Mouse (Mus musculus) adrenal gland, adult 10 weeks (tissue): Measurements from ENCODE around the gene Crisp3. TPM values are rescaled to one million over a fixed set of nuclear protein-coding genes. Genes with fewer than 3 reads are reported as not detected.

Source experiments
- polyA plus RNA-seq: library from polyadenylated mRNA; stranded (reverse); fragments of 350-450 nt; fragmentation: Illumina TruSeq; extraction: RNeasy Lipid Tissue Mini Kit (QIAGEN cat#74804); gene quantifications from one replicate; pipeline ENCODE4 v1.2.3, GENCODE M21; 2014; ENCODE audit warnings: low read depth, low replicate concordance

The Crisp3 gene
- not detected for polyA plus RNA-seq

GRCm38 (mm10) chr17:40242135-40242534 is at the start of gene Crisp3:
Crisp3 (minus strand) TSS chr17:40242288.

DNA sequence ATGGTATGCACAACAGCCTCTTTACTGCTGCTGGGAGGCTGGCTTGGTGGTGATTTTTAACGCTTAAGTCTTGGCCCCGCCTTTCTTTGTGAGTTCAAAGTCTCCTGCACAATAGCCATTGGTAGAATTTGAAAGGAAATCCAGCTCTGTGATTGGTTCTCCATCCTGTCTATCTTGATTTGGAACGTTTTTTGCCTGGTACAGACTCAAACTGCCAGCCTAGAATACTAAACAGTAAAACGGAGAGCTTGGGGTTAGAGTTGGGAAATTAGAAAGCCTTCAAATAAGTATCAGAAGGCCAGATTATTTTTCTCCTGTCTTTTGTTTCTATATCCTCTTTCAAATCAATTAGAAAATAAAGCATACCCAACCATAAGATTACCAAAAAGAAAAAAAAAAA is 33.5 kb downstream of the Crisp3 start, which contains the start of gene Pgk2:
Pgk2 (minus strand) TSS at position 101 of the 400 bp plus-strand sequence.

Other genes with a start within 250 kb of the Crisp3 start
- gene AC192777.2, start 146.8 kb downstream of the Crisp3 start, polyA plus RNA-seq: not detected
- gene Pgk2, start 33.6 kb downstream of the Crisp3 start, polyA plus RNA-seq: not detected
- gene Crisp1, start 76.9 kb upstream of the Crisp3 start, polyA plus RNA-seq: 3.4 TPM